Mouse (Mus musculus) MEL (cell line): ENCODE measurements at regions not wholly inside any gene's neighbourhood (a gene's known extent, or its start where the extent isn't known, plus 50 kb on each side); places are given as distances from the start of the nearest gene placed in this dataset.

Experiments
- DNase-seq: peaks from one replicate; pipeline ENCODE4 v3.0.0; 2011; ENCODE audit warnings: low read depth, low spot score
- H3K27ac ChIP-seq: 2 replicates; pipeline ENCODE4 v1.5.1; 2012; ENCODE audit warnings: low read depth, mild to moderate bottlenecking, control low read depth, low read length, moderate library complexity; ENCODE audit not compliant: control insufficient read depth
- H3K27me3 ChIP-seq, 2 experiments: fragments of 150-350 bp in 1 of 2; sonication (generic) in 1 of 2; 2 replicates each; pipeline ENCODE4 v1.6.1; 2012; ENCODE audit warnings: low read length in 2 of 2, mild to moderate bottlenecking in 2 of 2, improper control_type of control experiment in 1 of 2, moderate library complexity in 1 of 2; ENCODE audit not compliant: insufficient read depth in 2 of 2, control insufficient read depth in 1 of 2
- H3K36me3 ChIP-seq, 2 experiments: 2 replicates each; pipeline ENCODE4 v1.6.1; 2012 to 2014; ENCODE audit warnings: low read length in 2 of 2, improper control_type of control experiment in 1 of 2, inconsistent platforms in 1 of 2, mild to moderate bottlenecking in 1 of 2; ENCODE audit not compliant: insufficient read depth in 2 of 2, control insufficient read depth in 1 of 2
- H3K4me1 ChIP-seq, 2 experiments: fragments of 150-350 bp in 1 of 2; sonication (generic) in 1 of 2; 2 replicates each; pipeline ENCODE4 v1.6.1; 2012; ENCODE audit warnings: low read length in 2 of 2, improper control_type of control experiment in 1 of 2, mild to moderate bottlenecking in 1 of 2; ENCODE audit not compliant: insufficient read depth in 2 of 2, control insufficient read depth in 1 of 2
- H3K4me3 ChIP-seq, 2 experiments: fragments of 150-350 bp in 1 of 2; sonication (generic) in 1 of 2; 2 replicates each; pipeline ENCODE4 v1.5.1; 2012; ENCODE audit warnings: low read depth in 2 of 2, low read length in 2 of 2, mild to moderate bottlenecking in 2 of 2, moderate library complexity in 2 of 2, control low read depth in 1 of 2, improper control_type of control experiment in 1 of 2; ENCODE audit not compliant: control insufficient read depth in 1 of 2, insufficient read depth in 1 of 2
- H3K79me2 ChIP-seq: 2 replicates; pipeline ENCODE4 v1.6.1; 2012; ENCODE audit warnings: mild to moderate bottlenecking, low read length, moderate library complexity; ENCODE audit not compliant: control insufficient read depth, poor library complexity, insufficient read depth
- H3K9ac ChIP-seq: 2 replicates; pipeline ENCODE4 v1.6.1; 2012; ENCODE audit warnings: low read depth, mild to moderate bottlenecking, control low read depth, low read length, moderate library complexity; ENCODE audit not compliant: control insufficient read depth, poor library complexity, severe bottlenecking
- H3K9me3 ChIP-seq: fragments of 150-350 bp; sonication (generic); replicated peaks from 2 replicates; pipeline ENCODE4 v1.6.1; 2012; ENCODE audit warnings: mild to moderate bottlenecking, low read length, improper control_type of control experiment, moderate library complexity; ENCODE audit not compliant: insufficient read depth
- BHLHE40 ChIP-seq: IDR thresholded peaks from 2 replicates; pipeline ENCODE4 v1.6.1; 2012; ENCODE audit warnings: low read depth, mild to moderate bottlenecking, inconsistent platforms, low read length, improper control_type of control experiment, borderline replicate concordance
- CHD1 ChIP-seq: IDR thresholded peaks from 2 replicates; pipeline ENCODE4 v1.6.1; 2012; ENCODE audit warnings: low read depth, mild to moderate bottlenecking, inconsistent platforms, low read length, improper control_type of control experiment
- CHD2 ChIP-seq: IDR thresholded peaks from 2 replicates; pipeline ENCODE4 v1.6.1; 2011; ENCODE audit warnings: low read length, improper control_type of control experiment
- CTCF ChIP-seq, 3 experiments: IDR thresholded peaks in 2 of 3; conservative IDR thresholded peaks in 1 of 3; 2 replicates each; pipeline ENCODE4 v1.5.1; 2011 to 2012; ENCODE audit warnings: low read length in 3 of 3, low read depth in 2 of 3, mild to moderate bottlenecking in 2 of 3, improper control_type of control experiment in 1 of 3, inconsistent platforms in 1 of 3, mixed read lengths in 1 of 3, moderate library complexity in 1 of 3; ENCODE audit not compliant: control insufficient read depth in 1 of 3, insufficient read depth in 1 of 3, poor library complexity in 1 of 3, severe bottlenecking in 1 of 3
- E2F4 ChIP-seq: IDR thresholded peaks from 2 replicates; pipeline ENCODE4 v1.6.1; 2011; ENCODE audit warnings: low read depth, low read length, improper control_type of control experiment, borderline replicate concordance
- ELF1 ChIP-seq: IDR thresholded peaks from 2 replicates; pipeline ENCODE4 v1.6.1; 2014; ENCODE audit warnings: low read depth, mild to moderate bottlenecking, inconsistent platforms, low read length, improper control_type of control experiment, moderate library complexity
- EP300 ChIP-seq, 2 experiments: IDR thresholded peaks; 2 replicates each; pipeline ENCODE4 v1.6.1; 2011; ENCODE audit warnings: improper control_type of control experiment in 2 of 2, low read length in 2 of 2, low read depth in 1 of 2, mild to moderate bottlenecking in 1 of 2
- ETS1 ChIP-seq: IDR thresholded peaks from 2 replicates; pipeline ENCODE4 v1.6.1; 2012; ENCODE audit warnings: low read depth, mild to moderate bottlenecking, inconsistent platforms, low read length, improper control_type of control experiment, moderate library complexity
- GATA1 ChIP-seq: IDR thresholded peaks from 2 replicates; pipeline ENCODE4 v1.6.1; 2011; ENCODE audit warnings: low read depth, low read length, improper control_type of control experiment
- HCFC1 ChIP-seq: IDR thresholded peaks from 2 replicates; pipeline ENCODE4 v1.6.1; 2012; ENCODE audit warnings: low read depth, mild to moderate bottlenecking, inconsistent platforms, low read length, improper control_type of control experiment, moderate library complexity
- JUND ChIP-seq: IDR thresholded peaks from 2 replicates; pipeline ENCODE4 v1.6.1; 2011; ENCODE audit warnings: low read depth, mild to moderate bottlenecking, improper control_type of control experiment, low read length
- KAT2A ChIP-seq: conservative IDR thresholded peaks from 2 replicates; pipeline ENCODE4 v1.6.1; 2012; ENCODE audit warnings: low read depth, low read length, improper control_type of control experiment, inconsistent platforms
- MAFK ChIP-seq: IDR thresholded peaks from 2 replicates; pipeline ENCODE4 v1.6.1; 2011; ENCODE audit warnings: low read depth, mild to moderate bottlenecking, low read length, improper control_type of control experiment, borderline replicate concordance
- MAX ChIP-seq: IDR thresholded peaks from 2 replicates; pipeline ENCODE4 v1.6.1; 2011; ENCODE audit warnings: low read length, improper control_type of control experiment
- MAZ ChIP-seq: IDR thresholded peaks from 2 replicates; pipeline ENCODE4 v1.6.1; 2012; ENCODE audit warnings: low read depth, mild to moderate bottlenecking, inconsistent platforms, low read length, improper control_type of control experiment
- MEF2A ChIP-seq: IDR thresholded peaks from 2 replicates; pipeline ENCODE4 v1.6.1; 2014; ENCODE audit warnings: low read depth, mild to moderate bottlenecking, inconsistent platforms, low read length, improper control_type of control experiment; ENCODE audit not compliant: poor library complexity, insufficient replicate concordance, severe bottlenecking; ENCODE audit errors: extremely low read depth
- MXI1 ChIP-seq: IDR thresholded peaks from 2 replicates; pipeline ENCODE4 v1.6.1; 2011; ENCODE audit warnings: mild to moderate bottlenecking, low read depth, low read length, improper control_type of control experiment
- MYB ChIP-seq: IDR thresholded peaks from 2 replicates; pipeline ENCODE4 v1.6.1; 2011; ENCODE audit warnings: mild to moderate bottlenecking, low read depth, low read length, improper control_type of control experiment
- MYC ChIP-seq: IDR thresholded peaks from 2 replicates; pipeline ENCODE4 v1.6.1; 2011; ENCODE audit warnings: low read depth, mild to moderate bottlenecking, low read length, improper control_type of control experiment, moderate library complexity
- NELFE ChIP-seq: IDR thresholded peaks from 2 replicates; pipeline ENCODE4 v1.6.1; 2011; ENCODE audit warnings: low read depth, low read length, improper control_type of control experiment
- NRF1 ChIP-seq: IDR thresholded peaks from 2 replicates; pipeline ENCODE4 v1.6.1; 2014; ENCODE audit warnings: low read depth, mild to moderate bottlenecking, inconsistent platforms, low read length, improper control_type of control experiment, moderate library complexity; ENCODE audit not compliant: poor library complexity, insufficient read depth, severe bottlenecking
- POLR2A ChIP-seq, 2 experiments: IDR thresholded peaks; 2 replicates each; pipeline ENCODE4 v1.6.1; 2011 to 2012; ENCODE audit warnings: low read length in 2 of 2, mild to moderate bottlenecking in 2 of 2, control low read depth in 1 of 2, improper control_type of control experiment in 1 of 2, low read depth in 1 of 2, moderate library complexity in 1 of 2; ENCODE audit not compliant: control insufficient read depth in 1 of 2, insufficient read depth in 1 of 2, poor library complexity in 1 of 2
- POLR2AphosphoS2 ChIP-seq: IDR thresholded peaks from 2 replicates; pipeline ENCODE4 v1.6.1; 2011; ENCODE audit warnings: low read length, improper control_type of control experiment
- POLR2AphosphoS5 ChIP-seq: IDR thresholded peaks from 2 replicates; pipeline ENCODE4 v1.6.1; 2012; ENCODE audit warnings: low read depth, borderline replicate concordance, mild to moderate bottlenecking, inconsistent platforms, low read length, moderate library complexity, mixed read lengths
- RAD21 ChIP-seq: IDR thresholded peaks from 2 replicates; pipeline ENCODE4 v1.6.1; 2011; ENCODE audit warnings: mild to moderate bottlenecking, low read depth, low read length, improper control_type of control experiment
- RCOR1 ChIP-seq: IDR thresholded peaks from 2 replicates; pipeline ENCODE4 v1.6.1; 2012; ENCODE audit warnings: low read depth, mild to moderate bottlenecking, inconsistent platforms, low read length, improper control_type of control experiment
- SIN3A ChIP-seq: IDR thresholded peaks from 2 replicates; pipeline ENCODE4 v1.6.1; 2012; ENCODE audit warnings: low read length, improper control_type of control experiment, inconsistent platforms
- SMC3 ChIP-seq: IDR thresholded peaks from 2 replicates; pipeline ENCODE4 v1.6.1; 2011; ENCODE audit warnings: low read depth, low read length, improper control_type of control experiment
- TAL1 ChIP-seq: IDR thresholded peaks from 2 replicates; pipeline ENCODE4 v1.6.1; 2012; ENCODE audit warnings: mild to moderate bottlenecking, inconsistent platforms, low read length, moderate library complexity, mixed read lengths
- TBP ChIP-seq: IDR thresholded peaks from 2 replicates; pipeline ENCODE4 v1.8.0; 2011; ENCODE audit warnings: low read depth, low read length, improper control_type of control experiment
- TCF12 ChIP-seq: IDR thresholded peaks from 2 replicates; pipeline ENCODE4 v1.6.1; 2014; ENCODE audit warnings: low read depth, mild to moderate bottlenecking, inconsistent platforms, low read length, improper control_type of control experiment, moderate library complexity
- UBTF ChIP-seq: IDR thresholded peaks from 2 replicates; pipeline ENCODE4 v1.6.1; 2012; ENCODE audit warnings: low read depth, mild to moderate bottlenecking, inconsistent platforms, low read length, improper control_type of control experiment, moderate library complexity, borderline replicate concordance; ENCODE audit not compliant: insufficient read depth
- USF1 ChIP-seq: IDR thresholded peaks from 2 replicates; pipeline ENCODE4 v1.6.1; 2014; ENCODE audit warnings: low read depth, mild to moderate bottlenecking, inconsistent platforms, low read length, improper control_type of control experiment, moderate library complexity
- USF2 ChIP-seq, 2 experiments: IDR thresholded peaks; 2 replicates each; pipeline ENCODE4 v1.6.1; 2011 to 2012; ENCODE audit warnings: improper control_type of control experiment in 2 of 2, low read length in 2 of 2, borderline replicate concordance in 1 of 2, inconsistent platforms in 1 of 2, low read depth in 1 of 2, mild to moderate bottlenecking in 1 of 2; ENCODE audit not compliant: insufficient read depth in 1 of 2
- ZC3H11A ChIP-seq: IDR thresholded peaks from 2 replicates; pipeline ENCODE4 v1.6.1; 2012; ENCODE audit warnings: low read depth, mild to moderate bottlenecking, inconsistent platforms, low read length, improper control_type of control experiment
- ZKSCAN1 ChIP-seq: IDR thresholded peaks from 2 replicates; pipeline ENCODE4 v1.6.1; 2012; ENCODE audit warnings: low read depth, mild to moderate bottlenecking, inconsistent platforms, low read length, improper control_type of control experiment, moderate library complexity
- ZMIZ1 ChIP-seq: IDR thresholded peaks from 2 replicates; pipeline ENCODE4 v1.6.1; 2012; ENCODE audit warnings: low read depth, mild to moderate bottlenecking, inconsistent platforms, low read length, improper control_type of control experiment, moderate library complexity
- ZNF384 ChIP-seq: IDR thresholded peaks from 2 replicates; pipeline ENCODE4 v1.6.1; 2012; ENCODE audit warnings: low read depth, mild to moderate bottlenecking, inconsistent platforms, low read length, improper control_type of control experiment

DNA sequence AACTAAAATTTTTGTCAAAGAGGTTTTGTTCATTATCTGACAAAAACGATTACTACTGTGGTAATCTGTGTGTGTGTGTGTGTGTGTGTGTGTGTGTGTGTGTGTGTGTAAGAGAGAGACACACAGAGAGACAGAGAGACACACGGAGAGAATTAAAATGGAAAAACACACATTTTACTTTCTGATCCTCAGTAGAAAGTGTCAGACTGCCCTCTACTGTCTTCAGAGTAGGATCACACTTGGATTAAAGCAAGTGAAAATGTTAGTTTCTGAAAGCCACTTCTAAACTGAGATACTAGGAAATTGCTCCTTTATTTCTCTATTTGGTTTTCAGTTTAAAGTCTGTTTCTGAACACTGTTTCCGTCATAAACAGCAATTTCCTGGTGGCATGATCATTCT is 57.3 kb upstream of the Cylc1 start:
- Histone ChIP-seq H3K27ac (no peak overlapping the region), H3K79me2 (no peaks in the 10 kb centered on the region), H3K9ac (peak overlapping the region; percentile 60), H3K9me3 (no peaks in the 10 kb centered on the region), H3K36me3 (no peaks in the 10 kb centered on the region; a peak in 1 of 4 replicates), H3K27me3 (no peaks in the 10 kb centered on the region), H3K4me1 (no peaks in the 10 kb centered on the region), H3K4me3 (peak overlapping the region; percentile 12 to 37; a peak in 3 of 4 replicates)
- DNase-seq: peak; percentile 83
- TF ChIP-seq CHD2: no peak
- 0 out of 2 replicates have a peak, but pooled peaks have one; percentile 10 for TF ChIP-seq TCF12
- TF ChIP-seq NRF1: no peak
- TF ChIP-seq MAFK: no peak
- no peak for TF ChIP-seq MEF2A
- no peak for TF ChIP-seq KAT2A
- no peak for TF ChIP-seq MYB
- peak; percentile 41; the same call in 1 of the 2 replicates for TF ChIP-seq ZNF384
- TF ChIP-seq JUND: no peak; the same call in 1 of the 2 replicates
- TF ChIP-seq BHLHE40: no peak
- TF ChIP-seq MXI1: no peak
- TF ChIP-seq EP300 (IDR thresholded peaks at IDR 0.05; ENCODE audit: low read depth in 1 of 2, low read length in 2 of 2): peak in 1 of 2 experiments; percentile 24; a peak in 2 of 4 replicates
- no peak for TF ChIP-seq USF2 (IDR thresholded peaks at IDR 0.05; ENCODE audit: borderline replicate concordance in 1 of 2, insufficient read depth in 1 of 2, low read depth in 1 of 2, low read length in 2 of 2)
- no peak for TF ChIP-seq ZKSCAN1
- no peak for TF ChIP-seq CHD1
- peak; percentile 37 to 94 (median 63) for TF ChIP-seq CTCF (IDR thresholded peaks at IDR 0.05 in 2 of 3, conservative IDR thresholded peaks at IDR 0.05 in 1 of 3; ENCODE audit: control insufficient read depth in 1 of 3, insufficient read depth in 1 of 3, low read depth in 2 of 3, low read length in 3 of 3, poor library complexity in 1 of 3, severe bottlenecking in 1 of 3)
- TF ChIP-seq RAD21: peak; percentile 98
- no peak; the same call in 1 of the 2 replicates for TF ChIP-seq ETS1
- no peak for TF ChIP-seq E2F4
- no peak for TF ChIP-seq MAX
- no peak for TF ChIP-seq MAZ
- TF ChIP-seq POLR2AphosphoS5: no peak
- TF ChIP-seq GATA1: 0 out of 2 replicates have a peak, but pooled peaks have one; percentile 34
- peak; percentile 62; the same call in 1 of the 2 replicates for TF ChIP-seq MYC
- TF ChIP-seq RCOR1: peak; percentile 43; the same call in 1 of the 2 replicates
- TF ChIP-seq TBP: no peak
- TF ChIP-seq POLR2AphosphoS2: no peak
- TF ChIP-seq NELFE: no peak
- no peak for TF ChIP-seq TAL1
- peak; percentile 97 for TF ChIP-seq SMC3
- TF ChIP-seq USF1: no peak
- no peak for TF ChIP-seq UBTF
- TF ChIP-seq ELF1: no peak
- TF ChIP-seq ZC3H11A: peak; percentile 98
- TF ChIP-seq ZMIZ1: no peak
- TF ChIP-seq POLR2A (IDR thresholded peaks at IDR 0.05; ENCODE audit: control insufficient read depth in 1 of 2, insufficient read depth in 1 of 2, low read depth in 1 of 2, low read length in 2 of 2, poor library complexity in 1 of 2): no peak
- TF ChIP-seq HCFC1: no peak
- TF ChIP-seq SIN3A: peak; percentile 28; the same call in 1 of the 2 replicates
